Mouse (Mus musculus): ENCODE measurements around the gene Ptprj.

Gene Ptprj

GRCm38 (mm10) chr2:90489839-90490238 is 90.6 kb downstream of the Ptprj start:
- peak; percentile 64 for ATAC-seq (ENCODE audit: insufficient number of reproducible peaks, low FRiP score, low TSS enrichment)

DNA sequence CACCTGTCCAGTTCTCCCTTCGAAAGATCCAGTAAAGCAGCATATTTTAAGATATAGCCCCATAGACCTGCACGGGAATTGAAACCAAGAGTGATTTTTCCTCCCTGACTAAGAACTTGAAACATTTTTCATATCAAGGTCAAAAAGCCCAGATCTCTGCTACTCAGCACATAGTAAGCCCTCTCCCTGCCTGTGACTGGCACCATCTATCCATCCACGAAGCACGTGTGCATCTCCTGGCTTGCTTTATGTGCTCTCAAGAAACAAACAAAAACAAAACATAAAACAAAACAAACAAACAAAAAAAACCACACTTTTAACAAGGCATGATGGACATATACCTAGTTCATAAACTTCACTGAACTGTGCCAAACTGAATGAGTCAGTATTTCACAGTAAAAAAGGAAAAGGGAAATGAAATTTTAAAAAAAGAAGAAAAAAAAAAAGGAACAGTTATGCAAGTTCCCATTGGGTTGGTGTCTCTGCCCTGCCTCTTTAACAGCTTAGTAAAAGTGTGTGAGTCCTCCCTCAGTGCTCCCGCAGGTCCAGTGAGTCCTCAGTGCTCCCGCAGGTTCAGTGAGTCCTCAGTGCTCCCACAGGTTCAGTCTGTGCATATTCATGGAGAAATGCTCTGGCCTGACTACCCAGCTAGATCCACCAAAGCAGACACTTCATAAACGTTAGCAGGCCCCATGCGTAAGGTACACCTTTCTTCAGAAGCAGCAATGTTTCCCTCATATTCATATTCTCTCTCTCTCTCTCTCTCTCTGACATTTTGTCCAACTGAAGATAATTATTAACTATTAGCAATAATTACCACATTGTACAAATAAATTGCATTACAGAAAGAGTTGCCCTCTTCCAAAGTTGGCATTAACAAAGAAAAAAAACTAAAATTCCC is 91.5 kb downstream of the Ptprj start:
- ATAC-seq (ENCODE audit: insufficient number of reproducible peaks, low FRiP score, low TSS enrichment): no peak

- no peak for ATAC-seq (ENCODE audit: insufficient number of reproducible peaks, low FRiP score, low TSS enrichment)
Observed at GRCm38 (mm10) chr2:90487471-90488238, 92.8 kb downstream of the Ptprj start.

DNA sequence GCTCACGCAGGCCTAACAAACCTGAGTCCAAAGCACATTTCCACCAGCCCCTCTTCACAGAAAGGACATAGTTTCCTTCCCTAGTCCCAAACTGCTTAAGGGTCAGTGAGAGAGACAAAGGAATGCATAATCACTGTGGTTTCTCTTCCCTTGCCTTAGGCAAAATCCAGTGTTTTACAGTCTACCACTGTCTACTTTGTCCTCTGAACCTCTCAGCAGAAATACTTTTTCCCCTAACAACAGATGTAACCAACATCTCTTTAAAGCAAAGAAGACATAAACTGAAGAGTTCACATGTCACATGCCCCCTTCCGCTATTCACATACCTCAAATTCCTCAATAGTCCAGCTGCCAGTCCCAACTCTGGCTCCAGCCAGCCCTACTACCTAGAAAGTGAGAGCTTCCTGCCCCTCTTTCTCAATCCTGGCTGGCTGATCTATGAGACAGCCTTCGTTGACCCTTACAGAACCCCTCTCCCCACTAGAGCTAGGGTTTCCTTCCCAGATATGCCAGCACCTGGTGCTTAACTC is 94.2 kb downstream of the Ptprj start:
- no peak for ATAC-seq (ENCODE audit: insufficient number of reproducible peaks, low FRiP score, low TSS enrichment)

DNA sequence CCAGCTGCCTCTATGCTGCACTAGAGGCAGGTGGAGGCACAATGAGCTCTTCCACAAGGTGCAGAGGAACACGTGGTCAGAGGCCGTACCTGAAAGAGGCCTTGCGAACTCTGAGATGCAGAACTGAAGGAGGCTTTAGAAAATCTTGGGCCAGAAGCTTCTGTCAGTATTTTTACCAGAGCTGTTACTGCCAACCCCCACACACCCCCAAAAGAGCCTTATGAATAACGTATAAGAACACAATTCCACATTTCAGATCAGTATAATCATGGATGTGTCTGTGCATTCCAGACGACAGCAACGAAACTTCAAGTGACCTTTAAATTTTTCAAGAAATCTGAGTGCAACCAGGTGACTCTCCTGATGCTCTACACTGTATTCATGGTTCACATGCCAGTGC is 98.9 kb downstream of the Ptprj start:
- no peak for ATAC-seq (ENCODE audit: insufficient number of reproducible peaks, low FRiP score, low TSS enrichment)

DNA sequence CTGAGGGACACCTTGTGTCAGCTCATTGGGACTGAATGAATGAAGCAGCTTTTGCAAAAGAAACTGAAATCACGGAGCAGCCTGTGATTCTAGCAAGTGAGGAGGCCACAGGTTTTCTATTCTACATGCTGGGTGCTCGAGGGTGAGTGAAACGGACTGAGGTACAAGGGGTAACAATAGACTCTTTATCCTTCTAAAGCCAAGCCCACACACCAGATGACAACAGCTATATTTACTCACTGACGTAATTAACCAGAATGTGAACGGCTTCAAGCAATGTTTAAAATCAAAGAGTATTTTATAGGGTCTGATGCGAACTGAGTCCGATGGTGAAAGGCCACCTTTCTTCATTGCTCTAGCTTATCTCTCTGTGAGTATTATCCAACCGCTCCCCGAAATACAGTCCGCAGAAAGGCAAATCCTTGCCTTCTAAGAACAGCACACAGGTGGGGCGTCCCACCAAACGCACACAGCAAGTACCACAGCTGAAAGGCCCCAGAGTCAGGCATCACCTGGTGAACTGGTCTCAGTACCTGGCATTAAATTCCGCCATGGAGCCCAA is 99.6 kb downstream of the Ptprj start:
- ATAC-seq (ENCODE audit: insufficient number of reproducible peaks, low FRiP score, low TSS enrichment): no peak

DNA sequence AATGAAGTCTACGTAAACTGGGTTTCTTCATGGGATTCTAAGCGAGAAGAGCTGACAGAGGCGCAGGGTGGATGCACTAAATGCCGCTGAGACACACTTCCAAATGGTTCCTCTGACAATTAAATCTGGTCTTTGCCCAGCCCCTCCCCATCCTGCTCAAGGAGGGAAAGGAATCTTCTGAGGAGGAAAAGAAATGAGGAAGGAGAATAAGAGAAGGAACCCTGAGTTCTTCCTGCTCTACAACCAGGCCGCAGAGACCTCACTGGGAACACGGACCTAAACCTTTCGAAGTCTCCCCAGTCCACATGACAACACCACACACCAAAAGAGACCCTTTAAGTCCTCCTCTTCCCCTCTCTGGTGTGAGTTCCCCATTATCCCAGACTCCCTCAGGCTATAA is 101.9 kb downstream of the Ptprj start:
- ATAC-seq (ENCODE audit: insufficient number of reproducible peaks, low FRiP score, low TSS enrichment): no peak

- 0 out of 2 replicates have a peak, but pooled peaks have one; percentile 27 for ATAC-seq (ENCODE audit: insufficient number of reproducible peaks, low FRiP score, low TSS enrichment)
Observed at GRCm38 (mm10) chr2:90477617-90478016, 102.8 kb downstream of the Ptprj start.

DNA sequence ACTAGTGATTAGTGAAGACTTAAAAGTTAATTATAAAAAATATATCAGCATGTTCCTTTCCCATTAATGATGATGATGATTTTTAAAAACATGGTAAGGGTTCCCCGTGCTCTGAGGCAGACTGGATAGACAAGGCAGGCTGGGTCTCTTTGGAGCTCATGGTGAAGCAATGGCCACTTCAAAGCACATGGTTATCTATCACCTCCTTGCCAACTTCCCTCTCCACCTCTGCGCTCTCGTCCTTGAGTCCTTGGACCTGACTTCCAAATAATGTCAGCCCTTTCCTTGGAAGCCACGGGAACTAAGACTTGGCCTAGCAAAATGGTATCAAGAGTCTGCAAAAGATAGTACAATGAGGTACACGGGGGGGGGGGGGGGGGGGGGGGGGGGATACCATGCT is 103.7 kb downstream of the Ptprj start:
- ATAC-seq (ENCODE audit: insufficient number of reproducible peaks, low FRiP score, low TSS enrichment): no peak

DNA sequence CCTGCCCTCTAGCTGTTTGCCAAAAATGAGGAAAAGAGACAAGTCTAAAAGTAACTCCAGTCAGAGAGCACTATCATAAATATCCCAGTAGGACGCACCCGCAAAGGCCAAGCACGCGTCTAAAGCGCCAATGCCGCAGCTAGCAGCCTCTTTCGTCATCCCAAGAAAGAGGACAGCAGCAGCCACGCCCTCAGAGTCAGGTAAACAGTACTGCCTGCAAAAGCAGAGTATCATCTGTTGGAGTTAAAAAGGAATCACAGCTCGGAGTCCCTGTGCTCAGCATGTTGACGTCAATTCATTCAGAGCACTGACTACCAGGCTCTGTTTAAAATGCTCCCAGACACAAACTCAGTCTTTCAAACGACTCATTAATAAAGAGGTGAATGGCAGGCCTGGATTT is 104.1 kb downstream of the Ptprj start:
- no peak for ATAC-seq (ENCODE audit: insufficient number of reproducible peaks, low FRiP score, low TSS enrichment)

GRCm38 (mm10) chr2:90474593-90475405 is 105.6 kb downstream of the Ptprj start:
- ATAC-seq (ENCODE audit: insufficient number of reproducible peaks, low FRiP score, low TSS enrichment): peak; percentile 83

DNA sequence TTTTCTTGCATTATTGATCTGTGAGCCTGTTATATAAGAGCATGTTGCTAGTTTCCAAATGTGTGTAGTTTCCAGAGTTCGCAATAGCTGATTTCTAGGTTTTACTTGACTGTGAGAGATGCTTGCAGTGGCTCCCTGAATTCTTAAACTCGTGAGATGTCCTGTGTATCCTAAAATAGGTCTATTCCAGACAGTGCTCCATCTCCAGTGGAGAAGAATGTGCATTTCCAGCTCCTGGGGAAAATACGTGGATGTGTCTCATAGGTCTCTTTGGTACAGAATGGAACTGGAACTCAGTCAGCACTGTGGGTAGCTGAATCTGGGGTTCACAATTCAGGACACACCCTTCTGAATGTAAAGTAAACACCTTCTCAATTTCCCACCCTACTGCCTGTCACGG is 107.7 kb downstream of the Ptprj start:
- ATAC-seq (ENCODE audit: insufficient number of reproducible peaks, low FRiP score, low TSS enrichment): no peak

GRCm38 (mm10) chr2:90470122-90470521 is 110.3 kb downstream of the Ptprj start:
- ATAC-seq (ENCODE audit: insufficient number of reproducible peaks, low FRiP score, low TSS enrichment): no peak

DNA sequence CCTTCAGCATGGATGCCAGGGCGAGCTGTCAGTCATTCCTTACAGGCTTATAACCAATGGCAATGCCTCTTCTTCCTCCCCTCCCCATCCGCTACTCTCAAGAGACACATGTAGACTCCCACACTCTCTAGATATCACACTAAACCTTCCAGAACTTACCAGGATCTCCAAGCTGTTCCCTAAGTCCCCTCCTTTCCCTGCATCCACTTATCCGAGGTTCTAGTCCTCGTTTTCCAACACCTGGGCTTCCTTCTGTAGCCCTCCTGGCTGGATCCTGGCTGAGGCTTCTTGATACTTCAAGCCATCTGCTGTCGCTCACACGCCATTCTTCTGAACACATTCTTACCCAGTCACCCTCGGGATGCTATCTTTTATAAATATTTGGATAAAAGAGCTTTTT is 114.0 kb downstream of the Ptprj start:
- ATAC-seq (ENCODE audit: insufficient number of reproducible peaks, low FRiP score, low TSS enrichment): no peak

- no peak for ATAC-seq (ENCODE audit: insufficient number of reproducible peaks, low FRiP score, low TSS enrichment)
Observed at GRCm38 (mm10) chr2:90463735-90464134, 116.7 kb downstream of the Ptprj start.

DNA sequence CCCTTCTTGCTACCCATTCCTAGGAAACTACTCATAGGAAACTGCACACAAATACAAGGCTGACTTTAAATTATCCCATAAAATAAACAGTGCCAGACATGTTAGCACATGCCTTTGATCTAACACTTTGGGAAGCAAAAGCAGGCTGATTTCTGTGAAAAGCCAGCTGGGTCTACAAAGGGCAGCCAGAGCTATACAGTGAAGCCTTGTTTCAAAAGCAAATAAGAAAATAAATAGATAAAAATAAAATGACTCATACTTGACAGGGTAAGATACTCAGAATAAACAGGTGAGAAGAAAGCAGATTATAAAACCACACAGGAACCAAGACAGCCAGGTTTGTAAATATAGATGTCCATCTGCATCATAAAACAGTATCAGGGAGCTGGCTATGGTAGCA is 118.2 kb downstream of the Ptprj start:
- ATAC-seq (ENCODE audit: insufficient number of reproducible peaks, low FRiP score, low TSS enrichment): no peak

DNA sequence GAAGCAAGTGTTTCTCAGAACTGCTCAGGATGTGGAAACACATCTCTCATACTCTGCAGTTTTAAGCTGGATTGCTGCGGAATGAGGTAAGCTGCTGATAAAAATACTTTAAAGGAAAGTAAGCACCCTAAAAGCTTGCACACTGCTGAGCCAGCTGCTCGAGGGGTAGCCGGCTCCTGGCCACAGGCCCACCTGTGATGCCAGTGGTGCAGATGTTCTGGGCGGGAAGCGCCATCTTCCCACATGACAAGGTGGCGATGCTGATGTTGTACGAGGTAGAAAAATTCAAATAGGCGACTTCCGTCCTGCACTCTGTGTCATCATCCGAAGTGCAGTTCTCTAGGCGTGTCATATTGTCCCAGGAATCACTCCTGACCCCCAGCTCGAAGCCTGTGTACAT is 122.5 kb downstream of the Ptprj start:
- no peak for ATAC-seq (ENCODE audit: insufficient number of reproducible peaks, low FRiP score, low TSS enrichment)

- no peak for ATAC-seq (ENCODE audit: insufficient number of reproducible peaks, low FRiP score, low TSS enrichment)
Observed at GRCm38 (mm10) chr2:90452380-90452779, 128.1 kb downstream of the Ptprj start.

DNA sequence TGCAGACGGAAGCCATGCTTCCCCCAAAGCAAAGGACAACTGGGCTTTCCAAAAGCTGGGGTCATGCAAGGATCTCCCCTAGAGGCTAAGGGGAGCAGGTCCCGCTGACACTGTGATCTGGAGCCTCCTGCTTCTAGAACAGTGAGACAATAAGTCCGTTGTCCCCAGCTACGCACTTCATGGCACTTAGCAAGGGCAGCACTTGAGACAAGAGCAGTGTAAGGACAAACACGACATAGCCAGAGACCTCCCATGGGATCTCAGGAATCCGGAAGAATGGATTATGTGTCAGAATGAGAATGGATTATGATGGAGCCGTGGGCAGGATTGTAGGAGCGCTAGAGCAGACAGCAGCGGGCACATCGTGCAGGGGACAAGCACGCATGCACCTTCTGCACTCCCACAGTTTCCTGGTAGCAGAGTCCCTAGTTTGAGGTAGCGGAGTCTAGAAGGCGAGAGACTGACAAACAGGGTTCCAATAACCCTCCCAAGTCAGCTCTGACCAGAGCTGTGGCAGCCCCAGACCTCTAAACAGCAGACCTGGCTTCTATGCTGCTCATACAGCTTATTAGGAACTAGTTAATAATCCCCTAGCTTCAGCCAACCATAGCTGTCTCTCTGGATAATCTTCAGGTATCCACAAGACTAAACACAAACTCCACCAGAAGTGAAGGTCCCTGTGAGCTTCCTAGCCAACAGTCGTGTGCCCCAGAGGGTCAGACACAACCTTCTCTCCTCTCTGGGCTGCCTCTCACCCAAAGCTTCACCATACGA is 131.3 kb downstream of the Ptprj start:
- ATAC-seq (ENCODE audit: insufficient number of reproducible peaks, low FRiP score, low TSS enrichment): no peak

All from cerebellum, adult (tissue).